Mouse (Mus musculus): ENCODE data around the gene Rdh5.

DNA sequence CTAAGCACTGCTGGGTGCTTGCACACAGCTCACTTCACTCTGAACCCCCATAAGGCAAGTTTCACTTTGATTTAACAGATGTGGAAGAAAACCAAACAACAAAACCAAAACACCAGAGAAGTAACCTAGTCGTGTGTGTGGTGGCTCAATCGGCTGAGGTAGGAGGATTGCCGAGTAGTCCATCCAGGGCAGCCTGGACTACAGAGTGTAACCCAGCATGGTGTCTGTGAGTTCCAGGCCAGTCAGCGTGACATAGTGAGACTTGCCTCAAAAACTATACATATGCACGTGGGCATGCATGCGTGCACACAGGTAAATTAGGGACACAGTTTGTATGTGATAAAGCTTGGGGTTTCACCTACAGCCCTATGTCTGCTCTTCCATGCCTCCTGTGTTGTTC lies 5.3 kb downstream of the Rdh5 start:
- no peak for TF ChIP-seq CTCF (IDR thresholded peaks at IDR 0.05; ENCODE audit: low read depth)
- TF ChIP-seq EP300 (optimal IDR thresholded peaks at IDR 0.05): no peak
